Mouse (Mus musculus): Measurements from ENCODE around the gene Slc7a15.

The Slc7a15 gene

GRCm38 (mm10) chr12:8485247-8485646 is 113.6 kb downstream of the Slc7a15 start:
- no peak for DNase-seq (ENCODE audit: low spot score in 2 of 2)

- DNase-seq (ENCODE audit: low spot score in 2 of 2), result no peak
These were observed 116.7 kb downstream of the Slc7a15 start for GRCm38 (mm10) chr12:8482169-8482568.
